Mouse (Mus musculus) thymus, postnatal 36 days (tissue): Measurements from ENCODE around the gene Asb16.

Experiments
- DNase-seq, 2 experiments: peaks; one replicate each; pipeline ENCODE4 v3.0.0; 2022; ENCODE audit warnings: mixed read lengths in 2 of 2

Gene Asb16

DNA sequence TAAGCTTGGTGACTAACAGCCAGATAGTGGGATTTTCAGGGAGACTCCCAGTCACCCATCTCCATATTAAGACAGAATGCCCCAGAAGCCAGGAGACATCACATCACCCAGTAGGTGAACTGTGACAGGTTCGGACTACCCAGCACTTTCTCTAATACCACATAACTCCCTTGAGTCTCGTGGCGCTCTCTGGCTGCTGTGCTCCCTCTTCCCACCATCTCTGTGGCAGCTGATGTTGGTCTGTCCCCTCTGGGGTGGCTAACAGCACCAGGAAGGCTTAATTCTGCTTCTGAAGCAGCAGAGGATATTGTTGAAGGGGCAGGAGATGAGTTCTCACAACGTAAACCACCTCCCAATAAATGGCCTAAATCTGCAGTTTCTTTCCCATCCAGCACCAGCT, 43.4 kb downstream of the Asb16 start:
- no peak for DNase-seq

DNA sequence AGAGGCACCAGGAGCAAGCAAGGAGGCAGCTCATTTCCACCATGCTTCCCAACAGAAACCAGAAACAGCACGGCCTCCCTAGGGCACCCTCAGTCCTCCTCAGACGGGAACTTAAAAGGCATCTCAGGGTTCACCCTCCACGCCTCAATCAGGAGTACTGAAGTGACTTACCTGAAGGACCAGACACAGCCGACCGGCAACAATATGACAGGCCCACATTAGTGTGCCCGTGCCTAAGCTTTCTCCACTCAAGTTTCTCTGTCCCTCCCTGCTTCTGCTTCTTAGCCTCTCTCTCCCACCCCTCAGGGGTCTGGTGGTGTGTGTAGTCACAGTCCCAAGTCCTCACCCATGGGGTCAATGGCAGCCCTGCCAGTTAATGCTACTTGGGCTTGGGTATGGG, 44.0 kb downstream of the Asb16 start:
- no peak for DNase-seq

DNA sequence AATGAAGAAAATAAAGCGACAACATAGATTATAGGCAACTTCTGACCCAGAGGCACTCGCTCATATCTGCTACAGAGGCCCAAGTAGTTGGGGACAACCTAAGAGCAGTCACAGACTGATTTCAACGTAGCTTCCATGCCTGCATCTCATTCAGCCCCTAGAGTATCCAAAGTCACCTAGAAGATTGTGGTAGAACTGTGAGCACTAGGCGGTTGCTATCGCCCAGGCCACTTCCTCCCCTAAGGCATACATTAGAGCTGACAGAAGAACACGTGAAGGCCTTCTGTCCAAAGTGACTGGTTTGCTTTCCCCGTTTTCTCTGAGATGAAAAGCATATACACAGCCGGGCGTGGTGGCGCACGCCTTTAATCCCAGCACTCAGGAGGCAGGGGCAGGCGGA, 45.8 kb downstream of the Asb16 start:
- no peak for DNase-seq

GRCm38 (mm10) chr11:102315690-102316571, 47.4 kb downstream of the Asb16 start:
- DNase-seq, result no peak

- DNase-seq, result peak; percentile 92 to 95
Observed at GRCm38 (mm10) chr11:102316572-102317297, 48.2 kb downstream of the Asb16 start.

DNA sequence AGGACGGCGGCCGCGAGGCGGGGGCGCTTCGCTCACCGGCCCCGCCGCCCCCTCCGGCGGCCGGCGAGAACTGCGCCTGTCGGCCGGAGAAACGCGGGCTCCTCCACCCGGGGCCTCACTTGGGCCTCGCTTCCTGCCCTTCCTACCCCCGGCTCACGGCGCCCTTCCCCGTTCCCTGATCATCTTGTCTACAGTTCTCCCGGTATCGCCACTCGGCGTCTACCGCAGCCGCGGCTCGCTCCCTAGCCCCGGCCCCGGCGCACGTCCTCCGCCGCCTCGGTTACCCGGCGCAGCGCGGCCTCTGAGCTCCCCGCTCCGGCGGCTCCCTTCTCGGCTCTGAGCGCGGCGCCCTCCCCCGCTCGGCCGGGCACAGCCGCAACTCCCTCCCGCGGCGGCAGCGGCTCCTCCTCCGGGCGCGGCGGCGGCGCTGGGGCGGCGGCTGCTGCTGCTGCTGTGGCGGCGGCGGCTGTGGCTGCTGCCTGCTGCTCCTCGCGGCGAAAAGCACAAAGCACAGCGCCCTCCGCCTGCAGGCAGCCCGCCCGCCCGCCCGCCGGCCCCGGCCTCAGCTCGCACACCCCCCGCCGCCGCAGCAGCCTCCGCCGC, 48.9 kb downstream of the Asb16 start:
- peak in 1 of 2 experiments; percentile 82 for DNase-seq

- DNase-seq, result peak; percentile 83 to 89
Observed at GRCm38 (mm10) chr11:102317901-102318575, 49.5 kb downstream of the Asb16 start.

DNA sequence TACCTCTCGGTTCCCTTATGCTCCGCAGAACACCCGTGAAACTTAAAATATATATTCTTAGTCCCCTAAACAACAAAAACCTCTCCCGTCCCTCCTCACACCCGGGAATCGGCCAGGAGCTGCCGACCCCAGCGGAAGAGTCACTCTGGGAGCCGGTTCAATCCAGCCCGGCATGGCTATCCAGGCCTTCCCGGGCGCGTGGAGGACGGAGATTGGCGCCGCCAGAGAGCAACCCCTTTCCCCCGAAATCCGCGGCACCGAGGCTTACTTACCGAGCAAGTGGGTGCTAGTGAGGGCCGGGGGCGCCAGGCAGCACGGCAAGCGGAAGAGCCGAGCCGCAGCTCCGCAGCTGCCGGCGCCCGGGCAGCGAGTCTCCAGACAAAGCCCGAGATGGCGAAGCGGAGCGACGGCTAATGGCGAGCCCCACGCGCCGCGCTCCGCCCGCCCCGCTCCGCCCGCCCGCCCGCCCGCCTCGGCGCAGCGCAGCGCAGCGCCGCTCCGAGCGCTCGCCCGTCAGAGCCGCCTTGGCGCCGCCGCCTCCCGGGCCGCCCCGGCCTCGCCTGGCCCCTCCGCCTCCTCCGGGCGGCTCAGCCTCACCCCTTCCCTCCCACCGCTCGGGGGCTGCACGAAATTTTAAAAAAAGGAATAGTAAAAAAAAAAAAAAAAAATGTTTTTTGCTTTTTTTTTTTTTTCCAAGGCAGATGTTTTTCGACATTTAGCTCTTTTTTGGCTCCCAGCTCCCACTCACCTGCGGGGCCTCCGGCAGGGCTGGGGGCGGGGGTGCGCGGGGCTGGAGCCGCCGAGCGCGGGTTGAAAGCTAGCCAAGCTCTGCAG, 50.2 kb downstream of the Asb16 start:
- peak; percentile 68 to 75 for DNase-seq

- peak; percentile 67 to 79 for DNase-seq
Observed at GRCm38 (mm10) chr11:102319410-102319792, 50.9 kb downstream of the Asb16 start, which contains the start of gene Ubtf. Gene Ubtf, minus strand, starts transcription at chr11:102319742.

DNA sequence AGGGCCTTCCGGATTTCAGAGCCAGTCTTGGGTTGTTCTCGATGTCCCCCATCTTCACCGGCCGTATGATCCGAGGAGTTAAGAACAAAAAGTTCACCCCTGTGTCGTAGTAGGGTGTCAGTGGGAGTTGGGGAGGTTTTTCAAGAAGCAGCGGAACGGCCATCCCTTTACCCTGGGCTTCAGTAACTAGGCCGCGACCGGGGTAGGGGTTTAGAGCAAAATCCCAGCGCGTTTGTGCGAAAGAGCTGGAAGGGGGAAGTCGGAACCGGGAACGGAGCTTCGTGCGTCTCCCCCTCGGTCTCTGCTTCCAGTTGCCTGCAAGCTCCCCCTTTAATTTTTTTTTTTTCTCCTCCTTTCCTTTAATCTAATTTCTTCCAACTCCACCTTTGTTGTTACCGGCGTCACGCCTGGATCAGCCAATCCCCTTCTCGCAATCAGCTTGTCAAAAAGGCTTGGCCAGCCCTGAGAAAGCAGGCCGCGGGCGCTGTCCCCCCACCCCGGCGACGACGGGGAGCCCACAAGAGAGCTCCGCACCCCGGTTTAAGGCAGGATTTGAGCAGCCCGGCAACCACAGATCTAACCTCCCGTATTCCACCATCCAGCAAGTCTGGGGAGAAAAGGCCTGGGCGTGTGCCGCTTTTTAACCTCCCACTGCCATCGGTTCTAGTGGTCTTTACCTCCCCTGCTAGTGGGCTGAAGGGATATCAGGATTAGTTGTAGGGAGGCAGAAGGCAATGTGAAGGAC, 51.6 kb downstream of the Asb16 start:
- peak; percentile 64 to 74 for DNase-seq

- DNase-seq, result no peak
Observed at GRCm38 (mm10) chr11:102320686-102321005, 52.1 kb downstream of the Asb16 start.

DNA sequence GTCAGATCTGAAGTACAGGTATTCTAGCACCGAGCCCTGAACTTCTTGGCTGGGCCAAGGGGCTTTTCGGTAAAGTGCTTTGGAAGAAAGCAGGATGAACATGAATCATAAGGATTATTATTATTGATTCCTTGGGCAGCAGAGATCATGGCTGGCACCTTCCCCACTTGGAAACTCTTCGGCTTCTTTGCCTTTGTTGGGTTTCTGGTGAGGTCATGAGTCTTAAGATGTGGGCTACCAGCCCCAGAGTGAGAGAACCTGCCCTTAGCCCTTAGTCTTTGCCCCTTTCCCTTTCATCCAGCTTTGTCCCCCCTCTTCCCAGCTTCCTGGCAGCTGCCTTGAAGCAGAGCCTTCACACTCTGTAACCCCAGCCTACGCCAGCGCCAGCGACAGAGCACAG, 53.4 kb downstream of the Asb16 start:
- no peak for DNase-seq

GRCm38 (mm10) chr11:102323516-102323915, 55.0 kb downstream of the Asb16 start:
- no peak for DNase-seq

- DNase-seq, result no peak
Observed at GRCm38 (mm10) chr11:102327250-102327649, 58.7 kb downstream of the Asb16 start.

DNA sequence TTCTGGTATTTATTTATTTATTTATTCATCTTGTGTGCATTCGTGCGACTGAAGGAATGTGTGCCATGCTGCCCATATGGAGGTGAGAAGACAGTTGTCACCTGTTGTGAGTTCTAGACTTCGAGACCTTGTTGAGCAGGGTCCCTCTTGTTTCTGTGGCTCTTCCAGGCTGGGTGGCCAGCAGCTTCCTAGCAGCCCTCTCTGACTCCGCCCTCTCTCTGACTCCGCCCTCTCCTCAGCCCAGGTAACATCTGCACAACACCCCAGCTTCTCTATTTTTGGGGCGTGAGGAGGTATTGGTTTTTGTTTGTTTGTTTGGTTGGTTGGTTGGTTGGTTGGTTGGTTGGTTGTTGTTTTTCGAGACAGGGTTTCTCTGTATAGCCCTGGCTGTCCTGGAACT, 59.3 kb downstream of the Asb16 start:
- DNase-seq, result no peak
